Mouse (Mus musculus) heart, embryonic 13.5 days (tissue): Measurements from ENCODE around the gene Hspa4. TPM values are rescaled to one million over a fixed set of nuclear protein-coding genes. Genes with fewer than 3 reads are reported as not detected.

Source experiments
- ATAC-seq: fragments of 200-750 bp; cut with Nextera tagmentation; 2 replicates; pipeline ENCODE4 v1.8.0; 2017; ENCODE audit warnings: moderate TSS enrichment; ENCODE audit not compliant: insufficient number of reproducible peaks, low FRiP score, low TSS enrichment; ENCODE audit errors: extremely low read depth
- H3K27ac ChIP-seq: fragments of 300-500 bp; sonication (generic); replicated peaks from 2 replicates; pipeline ENCODE4 v1.5.1; 2015; ENCODE audit warnings: moderate library complexity, mild to moderate bottlenecking, inconsistent platforms
- H3K27me3 ChIP-seq: fragments of 300-500 bp; sonication (generic); replicated peaks from 2 replicates; pipeline ENCODE4 v1.6.1; 2015; ENCODE audit warnings: mild to moderate bottlenecking, inconsistent platforms
- H3K36me3 ChIP-seq: fragments of 300-500 bp; sonication (generic); 2 replicates; pipeline ENCODE4 v1.6.1; 2015; ENCODE audit warnings: mild to moderate bottlenecking, inconsistent platforms
- H3K4me1 ChIP-seq: fragments of 300-500 bp; sonication (generic); 2 replicates; pipeline ENCODE4 v1.6.1; 2015; ENCODE audit warnings: inconsistent platforms
- H3K4me2 ChIP-seq: fragments of 300-500 bp; sonication (generic); 2 replicates; pipeline ENCODE4 v1.6.1; 2015; ENCODE audit warnings: inconsistent platforms, mild to moderate bottlenecking, moderate library complexity
- H3K4me3 ChIP-seq: fragments of 300-500 bp; sonication (generic); 2 replicates; pipeline ENCODE4 v1.5.1; 2015; ENCODE audit warnings: moderate library complexity, mild to moderate bottlenecking, inconsistent platforms
- H3K9ac ChIP-seq: fragments of 300-500 bp; sonication (generic); 2 replicates; pipeline ENCODE4 v1.6.1; 2015; ENCODE audit warnings: inconsistent platforms, mild to moderate bottlenecking, moderate library complexity
- H3K9me3 ChIP-seq: fragments of 300-500 bp; sonication (generic); 2 replicates; pipeline ENCODE4 v1.6.1; 2016; ENCODE audit warnings: inconsistent platforms
- WGBS: fragments of 180-500 bp; shearing (Covaris S2); methylation state at CpG from one replicate; pipeline ENCODE4 v1.1.7; 2015; ENCODE audit warnings: mixed read lengths; 5-methylcytosine and 5-hydroxymethylcytosine counted together
- polyA plus RNA-seq: library from polyadenylated mRNA; unstranded; fragments of >200 nt; fragmentation: Nextera tagmentation; extraction: Ambion mirVana; gene quantifications from 2 replicates; pipeline ENCODE4 v1.2.1, GENCODE M21; 2015

Gene Hspa4
- polyA plus RNA-seq, 1 experiment from 2014 or later = 61.3 TPM

DNA sequence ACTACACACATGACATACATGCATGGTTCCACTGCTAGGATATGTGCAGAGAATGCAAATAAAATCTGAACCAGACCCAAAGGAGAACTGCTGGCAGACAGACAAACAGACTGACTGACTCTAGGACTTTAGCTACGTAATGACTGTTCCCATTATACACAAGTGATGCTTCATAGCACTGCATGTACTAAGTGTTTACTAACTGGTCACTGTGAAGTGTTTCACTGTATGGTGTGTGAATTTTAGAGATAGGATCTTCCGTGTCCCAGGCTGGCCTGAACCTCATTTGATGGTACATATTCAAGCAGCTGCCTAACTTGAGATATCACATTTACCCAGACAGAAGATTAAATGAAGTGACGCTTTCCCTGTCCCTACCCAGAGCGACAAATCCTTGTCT is 21.8 kb downstream of the Hspa4 start:
- H3K9me3 ChIP-seq = no peaks in the 10 kb centered on the region
- H3K27me3 ChIP-seq = no peaks in the 10 kb centered on the region
- 75% methylated on average over 4 of the region's 4 CpGs for WGBS
- no peak overlapping the region for H3K4me2 ChIP-seq
- ATAC-seq = no peak
- no peak overlapping the region for H3K27ac ChIP-seq
- no peak overlapping the region for H3K9ac ChIP-seq
- peaks cover 41% of the 10 kb centered on the region for H3K4me1 ChIP-seq
- H3K4me3 ChIP-seq = no peak overlapping the region
- H3K36me3 ChIP-seq = peaks cover 81% of the 10 kb centered on the region

DNA sequence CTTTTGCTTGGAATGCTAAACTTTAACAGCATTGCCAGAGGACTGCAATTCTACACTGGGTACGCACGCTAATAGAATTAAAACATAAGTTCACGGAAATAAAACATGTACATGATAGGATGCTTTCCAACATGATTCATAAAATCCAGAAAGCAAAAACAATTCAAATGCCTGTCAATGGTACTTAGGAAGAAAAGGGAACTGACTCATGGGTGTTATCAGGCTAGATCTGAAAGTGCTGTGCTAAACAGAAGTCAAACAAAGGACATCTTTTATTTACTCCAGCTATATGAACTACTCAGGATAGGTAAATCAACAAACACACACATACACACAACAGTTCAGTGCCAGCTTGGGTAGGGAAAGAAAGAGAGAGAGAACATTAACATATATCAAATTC is 24.9 kb downstream of the Hspa4 start:
- Histone ChIP-seq H3K4me3 (no peak overlapping the region), H3K4me1 (peaks cover 35% of the 10 kb centered on the region), H3K9ac (no peak overlapping the region), H3K4me2 (no peak overlapping the region), H3K27me3 (no peaks in the 10 kb centered on the region), H3K27ac (no peak overlapping the region), H3K36me3 (peaks cover 84% of the 10 kb centered on the region), H3K9me3 (no peaks in the 10 kb centered on the region)
- WGBS = 92% methylated on average over 3 of the region's 3 CpGs
- no peak for ATAC-seq

DNA sequence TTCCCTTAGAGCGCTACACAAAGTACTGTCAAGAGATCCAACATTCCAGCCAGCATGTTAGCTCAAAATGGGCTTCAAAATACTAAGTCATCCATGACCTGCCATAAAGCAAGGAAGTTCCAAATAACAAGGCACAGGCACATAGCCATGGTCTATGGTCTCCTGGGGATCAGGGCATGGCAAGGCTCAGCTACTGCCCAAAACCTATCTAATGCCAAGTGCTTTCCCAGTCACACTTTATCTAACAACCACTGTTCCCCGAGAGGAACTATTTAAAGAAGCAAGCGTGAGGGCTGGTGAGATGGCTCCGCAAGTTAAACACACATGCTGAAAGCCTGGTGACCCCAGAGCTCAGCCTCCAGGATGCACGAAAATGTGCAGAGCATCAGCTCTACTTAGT is 26.9 kb downstream of the Hspa4 start:
- H3K36me3 ChIP-seq = peaks cover 86% of the 10 kb centered on the region
- ATAC-seq = no peak
- peaks cover 31% of the 10 kb centered on the region for H3K4me1 ChIP-seq
- H3K4me3 ChIP-seq = no peak overlapping the region
- no peaks in the 10 kb centered on the region for H3K27me3 ChIP-seq
- H3K4me2 ChIP-seq = no peak overlapping the region
- peak overlapping the region; percentile 43; the same call in 1 of the 2 replicates for H3K27ac ChIP-seq
- no peaks in the 10 kb centered on the region for H3K9me3 ChIP-seq
- no peak overlapping the region for H3K9ac ChIP-seq
- 45% methylated on average over 5 of the region's 5 CpGs for WGBS

DNA sequence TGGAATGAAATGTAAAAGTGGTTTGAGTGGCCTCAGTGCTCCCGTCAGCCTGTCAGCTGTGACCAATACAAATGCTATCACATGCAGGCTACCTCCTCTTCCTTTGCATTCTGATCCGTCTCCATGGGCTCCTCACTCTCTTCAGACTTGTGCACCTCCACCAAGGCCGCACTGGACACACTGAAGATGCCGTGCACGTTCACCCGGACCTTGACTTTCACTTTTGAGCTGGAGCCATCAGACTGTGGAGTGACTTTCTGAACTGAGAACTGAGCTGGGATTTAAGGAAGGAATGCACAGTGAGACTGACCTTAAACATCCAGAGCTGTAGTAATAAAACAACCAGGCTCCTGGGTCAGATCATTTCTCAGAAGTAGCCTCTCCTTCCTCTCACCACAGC is 30.7 kb downstream of the Hspa4 start:
- Histone ChIP-seq H3K36me3 (peaks cover 100% of the 10 kb centered on the region), H3K27ac (no peak overlapping the region), H3K4me3 (no peak overlapping the region), H3K9ac (no peak overlapping the region), H3K4me2 (no peak overlapping the region), H3K27me3 (no peaks in the 10 kb centered on the region), H3K9me3 (no peaks in the 10 kb centered on the region), H3K4me1 (peaks cover 12% of the 10 kb centered on the region)
- WGBS = 89% methylated on average over 6 of the region's 6 CpGs
- ATAC-seq = no peak

DNA sequence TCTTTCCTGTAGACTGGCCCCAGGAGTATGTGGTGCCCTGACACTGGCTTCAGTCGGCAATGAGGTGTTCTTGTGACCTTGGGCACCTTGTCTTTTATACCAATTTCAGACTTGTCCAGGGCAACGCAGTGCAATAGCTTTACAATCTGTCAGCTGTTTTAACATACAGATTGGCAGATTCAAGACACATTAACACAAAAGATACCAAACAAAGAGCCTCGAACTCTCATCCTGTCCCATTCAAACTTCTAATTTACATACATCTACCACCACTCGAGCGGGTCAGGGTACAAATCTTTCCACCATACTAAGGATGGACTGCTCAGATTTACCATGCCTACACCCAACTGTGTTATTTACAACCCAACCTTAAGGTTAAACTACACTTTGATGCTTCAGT is 39.7 kb downstream of the Hspa4 start:
- Histone ChIP-seq H3K4me2 (no peak overlapping the region), H3K27ac (no peak overlapping the region), H3K4me1 (peaks cover 23% of the 10 kb centered on the region), H3K36me3 (peaks cover 57% of the 10 kb centered on the region), H3K4me3 (no peak overlapping the region), H3K27me3 (no peaks in the 10 kb centered on the region), H3K9ac (no peak overlapping the region), H3K9me3 (no peaks in the 10 kb centered on the region)
- WGBS = 81% methylated on average over 5 of the region's 5 CpGs
- no peak for ATAC-seq

DNA sequence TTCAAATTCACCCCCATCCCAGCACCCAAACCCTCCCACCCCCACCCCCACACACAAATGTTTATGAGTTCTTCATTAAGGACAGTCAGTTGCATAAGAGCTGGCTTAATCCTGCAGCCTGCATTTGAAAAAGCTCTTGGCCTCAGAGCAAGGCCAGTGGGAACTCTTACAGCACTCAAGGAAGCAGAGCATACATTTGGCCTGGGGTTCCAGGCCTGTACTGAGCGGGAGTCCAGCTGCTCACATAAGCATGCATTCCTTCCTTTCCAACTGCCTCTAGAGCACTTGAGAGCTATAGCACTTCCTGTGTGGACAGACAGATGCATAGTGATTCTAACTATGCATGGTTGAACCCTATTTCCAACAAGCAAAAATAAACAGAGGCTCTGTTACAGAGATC is 40.2 kb downstream of the Hspa4 start:
- no peak for ATAC-seq
- Histone ChIP-seq H3K4me3 (no peak overlapping the region), H3K36me3 (peaks cover 52% of the 10 kb centered on the region), H3K27ac (no peak overlapping the region), H3K27me3 (no peaks in the 10 kb centered on the region), H3K4me2 (no peak overlapping the region), H3K9ac (no peak overlapping the region), H3K9me3 (no peaks in the 10 kb centered on the region), H3K4me1 (peaks cover 23% of the 10 kb centered on the region)
- WGBS = 64% methylated on average over 1 of the region's 1 CpGs

DNA sequence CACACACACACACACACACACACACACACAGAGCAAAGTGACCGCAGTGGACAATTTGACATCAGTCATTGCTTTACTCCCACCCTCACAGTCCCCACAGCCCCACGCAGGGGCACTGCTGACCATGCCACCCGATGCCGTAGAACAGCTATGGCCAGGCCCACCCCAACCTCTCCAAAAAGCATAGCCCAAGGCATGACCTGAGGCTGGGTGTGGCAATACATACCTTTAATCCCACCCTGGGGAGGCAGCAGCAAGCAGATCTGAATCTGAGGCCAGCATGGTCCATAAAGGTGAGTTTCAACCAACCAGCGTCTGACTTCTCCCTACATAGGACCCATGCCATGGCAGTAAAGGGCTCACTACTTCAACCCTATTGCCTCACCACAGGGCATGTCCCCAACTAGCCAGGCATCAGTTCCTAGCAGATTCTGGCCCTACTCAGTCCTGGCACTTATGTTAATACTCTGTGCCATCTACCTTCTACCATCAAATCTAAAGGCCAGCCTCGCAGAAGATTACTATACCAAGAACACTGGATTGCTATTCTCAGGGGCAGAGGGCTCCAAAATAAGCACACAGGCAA is 41.1 kb downstream of the Hspa4 start:
- Histone ChIP-seq H3K4me3 (no peak overlapping the region), H3K36me3 (peaks cover 48% of the 10 kb centered on the region), H3K9ac (no peak overlapping the region), H3K27me3 (no peaks in the 10 kb centered on the region), H3K27ac (no peak overlapping the region), H3K9me3 (no peaks in the 10 kb centered on the region), H3K4me2 (no peak overlapping the region), H3K4me1 (peaks cover 23% of the 10 kb centered on the region)
- ATAC-seq = no peak
- WGBS = 93% methylated on average over 6 of the region's 6 CpGs

DNA sequence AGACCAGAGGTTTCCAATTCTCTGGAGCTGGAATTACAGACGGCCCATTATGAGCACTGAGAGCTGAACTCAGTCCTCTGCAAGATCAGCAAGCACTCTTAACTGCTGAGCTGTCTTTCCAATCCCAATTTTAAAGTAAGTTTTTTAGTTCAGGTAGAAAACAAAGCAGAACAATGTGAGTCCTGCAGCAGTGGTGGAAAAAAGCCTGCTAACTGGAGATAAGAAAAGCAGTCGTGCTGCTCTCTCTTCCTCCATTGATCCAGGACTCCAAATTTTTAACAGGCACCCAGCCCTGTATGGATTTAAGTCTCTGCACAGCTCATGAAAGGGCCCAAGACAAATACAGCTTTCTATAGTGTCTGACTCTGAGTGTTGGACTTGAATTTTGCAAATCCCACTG is 43.3 kb downstream of the Hspa4 start:
- Histone ChIP-seq H3K4me1 (peaks cover 23% of the 10 kb centered on the region), H3K4me2 (no peak overlapping the region), H3K27me3 (no peaks in the 10 kb centered on the region), H3K9me3 (no peaks in the 10 kb centered on the region), H3K36me3 (peaks cover 27% of the 10 kb centered on the region), H3K9ac (no peak overlapping the region), H3K4me3 (no peak overlapping the region), H3K27ac (no peak overlapping the region)
- WGBS = 45% methylated on average over 2 of the region's 2 CpGs
- ATAC-seq = no peak

DNA sequence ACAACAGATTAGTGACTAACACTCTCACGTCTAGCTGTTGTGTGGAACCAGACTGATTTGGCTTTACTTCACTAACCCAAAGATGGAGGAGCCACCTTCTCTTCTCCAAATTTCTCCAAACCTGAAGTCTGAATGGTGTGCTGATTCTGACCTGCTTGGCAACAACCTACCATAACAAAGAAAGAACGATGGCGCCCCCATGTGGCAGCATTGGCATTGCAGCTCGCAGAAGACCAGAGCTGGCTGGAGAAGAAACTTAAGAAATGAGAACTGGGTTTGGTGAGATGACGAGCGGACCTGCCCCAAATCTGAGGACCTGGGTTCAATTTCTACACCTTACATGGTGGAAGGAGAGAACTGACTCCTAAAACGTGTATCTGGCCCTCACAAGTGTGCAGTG is 45.3 kb downstream of the Hspa4 start:
- H3K9me3 ChIP-seq = no peaks in the 10 kb centered on the region
- H3K9ac ChIP-seq = no peak overlapping the region
- no peaks in the 10 kb centered on the region for H3K27me3 ChIP-seq
- ATAC-seq = no peak
- no peak overlapping the region for H3K4me2 ChIP-seq
- H3K4me3 ChIP-seq = no peak overlapping the region
- peaks cover 7% of the 10 kb centered on the region for H3K36me3 ChIP-seq
- 41% methylated on average over 7 of the region's 7 CpGs for WGBS
- H3K27ac ChIP-seq = no peak overlapping the region
- peaks cover 31% of the 10 kb centered on the region for H3K4me1 ChIP-seq

DNA sequence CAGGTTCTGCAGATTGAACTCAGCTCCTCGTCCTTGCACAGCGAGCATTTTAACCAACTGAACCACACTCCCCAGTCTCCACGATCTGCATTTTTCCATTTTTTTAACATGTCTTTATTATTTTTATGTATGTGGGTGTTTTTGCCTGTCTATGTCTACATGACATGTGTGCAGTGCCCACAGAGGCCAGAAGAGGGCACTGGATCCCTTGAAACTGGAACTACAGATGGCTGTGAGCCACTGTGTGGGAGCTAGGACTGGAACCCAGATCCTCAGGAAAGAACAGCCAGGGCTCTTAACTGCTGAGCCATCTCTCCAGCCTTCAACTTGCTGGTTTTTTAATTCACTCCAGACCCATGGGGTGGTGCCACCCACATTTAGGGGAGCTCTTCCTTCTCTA is 45.8 kb downstream of the Hspa4 start:
- Histone ChIP-seq H3K9ac (no peak overlapping the region), H3K4me1 (peaks cover 34% of the 10 kb centered on the region), H3K4me2 (no peak overlapping the region), H3K27me3 (no peaks in the 10 kb centered on the region), H3K9me3 (no peaks in the 10 kb centered on the region), H3K4me3 (no peak overlapping the region), H3K36me3 (peaks cover 5% of the 10 kb centered on the region; the same call in 1 of the 2 replicates), H3K27ac (no peak overlapping the region)
- 79% methylated on average over 3 of the region's 3 CpGs for WGBS
- ATAC-seq = no peak

DNA sequence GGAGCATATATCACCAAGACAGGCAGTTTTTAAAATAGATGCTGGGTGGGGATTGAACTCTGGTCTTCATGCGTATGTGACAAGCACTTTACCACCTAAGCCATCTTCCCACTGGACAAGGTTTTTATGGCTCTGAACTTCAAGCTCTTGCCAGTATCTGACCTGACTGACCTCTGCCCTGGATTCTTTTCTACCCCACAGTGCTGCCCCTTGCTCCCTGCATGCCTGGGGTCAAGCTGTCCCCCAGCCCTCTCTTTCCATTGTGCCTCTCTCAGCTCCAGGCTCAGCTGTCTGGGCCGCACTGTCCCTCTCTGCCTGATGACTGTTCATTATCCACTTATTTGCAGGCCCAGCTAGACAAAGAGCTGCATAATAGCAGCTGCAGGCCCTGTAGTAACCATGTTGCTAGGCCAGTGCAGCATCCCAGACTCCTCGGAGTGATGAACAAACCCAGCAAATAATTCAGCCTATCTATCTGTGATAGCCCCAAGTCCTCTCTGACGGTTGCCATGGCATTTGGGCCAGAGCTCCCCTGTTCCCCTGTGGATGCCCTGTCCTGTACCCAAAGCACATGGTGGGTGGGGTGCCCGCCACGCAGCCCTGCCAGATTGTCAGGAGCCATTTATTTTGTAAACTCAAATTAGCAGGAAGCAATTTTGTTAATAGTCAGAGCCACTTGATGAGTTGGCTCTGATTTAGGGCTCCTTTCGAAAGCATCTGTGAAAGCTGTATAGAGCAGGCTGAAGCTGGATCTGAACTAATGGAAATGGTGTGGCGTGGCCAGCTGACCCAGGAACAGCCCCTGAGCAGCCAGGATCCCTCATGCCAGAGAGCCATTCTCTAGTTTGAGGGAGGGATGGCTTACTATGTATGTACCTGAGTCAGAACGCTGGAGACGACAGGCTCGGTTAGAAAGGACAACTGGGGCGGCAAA is 47.8 kb downstream of the Hspa4 start:
- peaks cover 5% of the 10 kb centered on the region; the same call in 1 of the 2 replicates for H3K36me3 ChIP-seq
- H3K4me3 ChIP-seq = no peak overlapping the region
- no peak overlapping the region for H3K9ac ChIP-seq
- no peaks in the 10 kb centered on the region for H3K9me3 ChIP-seq
- H3K27me3 ChIP-seq = no peaks in the 10 kb centered on the region
- 86% methylated on average over 12 of the region's 12 CpGs for WGBS
- H3K27ac ChIP-seq = no peak overlapping the region
- no peak overlapping the region for H3K4me2 ChIP-seq
- H3K4me1 ChIP-seq = peaks cover 23% of the 10 kb centered on the region
- ATAC-seq = no peak

DNA sequence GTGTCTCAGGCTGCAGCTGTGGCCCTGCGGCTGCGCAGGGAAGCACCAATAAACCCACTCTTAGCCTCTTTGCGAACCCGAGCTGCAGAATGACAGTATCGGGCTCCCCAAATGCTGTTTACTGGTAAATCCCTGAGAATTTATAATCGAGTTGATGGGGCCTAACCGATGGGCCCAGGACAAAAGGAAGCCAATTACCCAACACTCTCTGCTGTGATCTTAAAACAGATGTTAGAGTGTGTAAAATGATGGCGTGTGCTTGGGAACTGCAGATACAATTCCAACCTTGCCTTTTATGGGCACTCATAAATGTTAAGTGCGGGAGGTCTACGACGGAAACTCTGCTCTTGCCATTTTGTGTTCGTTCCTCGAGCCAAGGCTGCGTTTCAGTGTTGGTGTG is 49.5 kb downstream of the Hspa4 start:
- no peak for ATAC-seq
- WGBS = 85% methylated on average over 14 of the region's 14 CpGs
- no peak overlapping the region for H3K27ac ChIP-seq

More for the DNA sequence above, 49.5 kb downstream of the Hspa4 start:
- Histone ChIP-seq H3K36me3 (peaks cover 5% of the 10 kb centered on the region; the same call in 1 of the 2 replicates), H3K27me3 (no peaks in the 10 kb centered on the region), H3K9ac (no peak overlapping the region), H3K4me2 (no peak overlapping the region), H3K4me3 (no peak overlapping the region), H3K4me1 (peaks cover 11% of the 10 kb centered on the region), H3K9me3 (no peaks in the 10 kb centered on the region)
